Mouse (Mus musculus) liver, embryonic 14.5 days (tissue): ENCODE measurements around the gene Tspan11.
A peak's percentile ranks its signal among the peaks of the same experiment; 100 is the strongest.

Source experiments
- CTCF ChIP-seq: IDR thresholded peaks from 2 replicates; pipeline ENCODE4 v1.5.1; 2016; ENCODE audit warnings: antibody characterized with exemption, low read depth, control low read depth
- EP300 ChIP-seq: IDR thresholded peaks from 2 replicates; pipeline ENCODE4 v1.6.1; 2016; ENCODE audit warnings: antibody characterized with exemption, low read depth

DNA sequence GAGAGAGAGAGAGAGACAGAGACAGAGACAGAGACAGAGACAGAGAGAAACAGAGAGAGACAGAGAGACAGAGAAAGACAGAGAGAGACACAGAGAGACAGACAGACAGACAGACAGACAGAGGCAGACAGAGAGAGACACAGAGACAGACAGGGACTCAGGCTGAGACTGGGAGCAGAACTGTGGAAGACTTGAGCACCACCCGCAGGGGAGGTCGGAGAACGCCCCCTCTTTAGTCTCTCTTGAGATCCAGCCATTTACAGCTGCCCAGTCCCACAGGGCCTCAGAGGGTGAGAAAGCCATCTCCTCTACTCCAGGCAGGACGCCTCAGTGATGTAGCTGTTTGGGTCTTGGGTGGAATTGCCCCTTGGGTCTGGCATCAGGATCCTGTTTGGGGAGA, 30.3 kb downstream of the Tspan11 start:
- TF ChIP-seq CTCF = 0 out of 2 replicates have a peak, but pooled peaks have one; percentile 4
- no peak for TF ChIP-seq EP300
